ENCODE assay signal across 8 mouse cellular contexts in the genomic region with DNA sequence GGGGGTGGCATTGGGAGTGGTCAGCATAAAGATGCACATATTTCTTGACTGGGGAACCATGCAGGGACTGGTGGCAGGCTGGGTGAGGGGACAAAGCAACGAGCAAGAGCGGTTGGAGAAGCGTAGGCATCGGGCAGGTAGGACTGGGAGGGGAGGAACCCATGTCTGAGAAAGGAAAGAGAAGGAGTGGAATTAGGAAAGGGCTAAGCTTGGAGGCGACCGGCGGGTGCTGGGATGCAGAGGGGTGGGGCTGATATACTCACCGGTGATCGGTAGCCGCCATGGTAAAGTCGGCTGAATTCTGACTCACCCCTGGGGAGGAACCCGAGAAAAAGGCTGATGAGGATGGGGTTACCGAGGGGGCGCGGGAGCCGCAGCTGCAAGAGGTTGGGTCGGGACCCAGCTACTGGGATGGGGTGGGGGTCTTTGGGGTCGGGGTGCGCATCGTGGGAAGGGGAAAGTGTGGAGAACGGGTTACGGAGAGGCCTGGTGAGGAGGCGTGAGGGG. TPM values are rescaled to one million over a fixed set of nuclear protein-coding genes. Genes with fewer than 3 reads are reported as not detected.
DNase-seq lines count a peak whose midpoint lies in the region; ATAC-seq and TF ChIP-seq lines count a peak whose summit lies in the region.

Gene Golga2, plus strand, starts transcription at position 51 of the 507 bp plus-strand sequence.

- peak within 1 kb of the TSS; percentile 90 for H3K9ac ChIP-seq in hindbrain, embryonic 15.5 days
- peak within 1 kb of the TSS; percentile 94 for H3K9ac ChIP-seq in liver, embryonic 14.5 days (replicated peaks)
- H3K9ac ChIP-seq in stomach, embryonic 15.5 days = peak within 1 kb of the TSS; percentile 91

- intact Hi-C loops in left cerebral cortex, adult 2 months (cut with DNase I) = loop anchor here (5.0 kb wide), 1 partner anchor 155 kb away; no protein-coding TSS in a partner anchor

- TF ChIP-seq CTCF in left cerebral cortex, adult 2 months (IDR thresholded peaks at IDR 0.05) = no peak
- no peak for TF ChIP-seq CTCF in liver, embryonic 14.5 days (IDR thresholded peaks at IDR 0.05; ENCODE audit: low read depth)

- peak within 1 kb of the TSS; percentile 89 for H3K4me2 ChIP-seq in hindbrain, embryonic 15.5 days
- peak within 1 kb of the TSS; percentile 97 for H3K4me2 ChIP-seq in liver, embryonic 14.5 days (ENCODE audit: low read depth)
- peak within 1 kb of the TSS; percentile 84 for H3K4me2 ChIP-seq in stomach, embryonic 15.5 days

- peak within 1 kb of the TSS; percentile 95 for H3K27ac ChIP-seq in left cerebral cortex, adult 2 months
- peak within 1 kb of the TSS; percentile 78 for H3K27ac ChIP-seq in hindbrain, embryonic 15.5 days (replicated peaks)
- H3K27ac ChIP-seq in liver, embryonic 14.5 days = peak within 1 kb of the TSS; percentile 67
- peak within 1 kb of the TSS; percentile 68 for H3K27ac ChIP-seq in stomach, embryonic 15.5 days

- no peaks in the 10 kb centered on the region for H3K9me3 ChIP-seq in hindbrain, embryonic 15.5 days
- H3K9me3 ChIP-seq in liver, embryonic 14.5 days (ENCODE audit: control insufficient read depth, low read length) = no peaks in the 10 kb centered on the region
- no peaks in the 10 kb centered on the region for H3K9me3 ChIP-seq in stomach, embryonic 15.5 days

- under 1% methylated on average over 23 of the region's 23 CpGs for WGBS in hindbrain, embryonic 15.5 days
- under 1% methylated on average over 23 of the region's 23 CpGs for WGBS in liver, embryonic 14.5 days (ENCODE audit: insufficient replicate concordance)
- 0% methylated on average over 23 of the region's 23 CpGs for WGBS in stomach, embryonic 15.5 days

- peak within 1 kb of the TSS; percentile 97 for H3K4me3 ChIP-seq in left cerebral cortex, adult 2 months
- peak within 1 kb of the TSS; percentile 83 for H3K4me3 ChIP-seq in hindbrain, embryonic 15.5 days
- H3K4me3 ChIP-seq in liver, embryonic 14.5 days (ENCODE audit: insufficient read depth in 1 of 2, low read depth in 2 of 2, low read length in 2 of 2) = peak within 1 kb of the TSS; percentile 84
- peak within 1 kb of the TSS; percentile 87 for H3K4me3 ChIP-seq in stomach, embryonic 15.5 days (replicated peaks)

- H3K36me3 ChIP-seq in hindbrain, embryonic 15.5 days = peaks cover 10% of the 10 kb centered on the region
- no peaks in the 10 kb centered on the region for H3K36me3 ChIP-seq in liver, embryonic 14.5 days (replicated peaks; ENCODE audit: control insufficient read depth, insufficient read depth, low read depth)
- peaks cover 16% of the 10 kb centered on the region for H3K36me3 ChIP-seq in stomach, embryonic 15.5 days

- peaks cover 26% of the 10 kb centered on the region for H3K4me1 ChIP-seq in hindbrain, embryonic 15.5 days (replicated peaks)
- peaks cover 6 to 15% of the 10 kb centered on the region in 2 experiments for H3K4me1 ChIP-seq in liver, embryonic 14.5 days (replicated peaks; ENCODE audit: control insufficient read depth in 2 of 2, insufficient read depth in 2 of 2, low read length in 1 of 2)
- H3K4me1 ChIP-seq in stomach, embryonic 15.5 days = peaks cover 19% of the 10 kb centered on the region

- no peak for TF ChIP-seq EP300 in liver, embryonic 14.5 days (IDR thresholded peaks at IDR 0.05; ENCODE audit: low read depth)

- peak in 1 of 2 experiments; percentile 22 for DNase-seq in left cerebral cortex, adult 2 months (ENCODE audit: extremely low spot score in 1 of 2, low spot score in 2 of 2)
- DNase-seq in left cerebral cortex, adult 11 months (ENCODE audit: low spot score) = no peak
- DNase-seq in adrenal gland, postnatal 10 days = no peak
- no peak for DNase-seq in gastrocnemius, adult 18-20 months (ENCODE audit: low spot score)
- DNase-seq in liver, embryonic 14.5 days (ENCODE audit: low read depth in 3 of 3, low spot score in 3 of 3) = no peak
- no peak for DNase-seq in frontal cortex, postnatal 14 days (ENCODE audit: low spot score in 2 of 2)

- no peaks in the 10 kb centered on the region for H3K27me3 ChIP-seq in hindbrain, embryonic 15.5 days
- no peaks in the 10 kb centered on the region for H3K27me3 ChIP-seq in liver, embryonic 14.5 days (ENCODE audit: control insufficient read depth, insufficient read depth, low read length)
- no peaks in the 10 kb centered on the region for H3K27me3 ChIP-seq in stomach, embryonic 15.5 days (replicated peaks)

- no peak for ATAC-seq in hindbrain, embryonic 15.5 days (ENCODE audit: low FRiP score, low read depth)
- peak; percentile 19; the same call in 1 of the 2 replicates for ATAC-seq in liver, embryonic 14.5 days (ENCODE audit: insufficient read depth)
- ATAC-seq in stomach, embryonic 15.5 days (ENCODE audit: insufficient read depth, low FRiP score, low read depth) = no peak

RNA-seq across cellular contexts. Expression of gene Golga2, which starts in this region (rescaled TPM):
- 10 to 100 TPM; 83.2 to 86.4 TPM for total RNA-seq in left cerebral cortex, adult 2 months (2021)
- 10 to 100 TPM; 62.1 to 77.3 TPM for total RNA-seq in adrenal gland, postnatal 10 days (2021)
- 10 to 100 TPM; 56.7 to 56.9 TPM for total RNA-seq in gastrocnemius, adult 18-20 months (2021)
- 31.5 and 32.0 TPM in 2 replicates for polyA plus RNA-seq in hindbrain, embryonic 15.5 days (2015; fragmentation: Nextera tagmentation; extraction: Ambion mirVana)
- 10.0 and 13.0 TPM in 2 replicates for polyA plus RNA-seq in liver, embryonic 14.5 days (2012; rRNA removed)
- polyA plus RNA-seq in liver, embryonic 14.5 days (2014; fragmentation: Nextera tagmentation; extraction: Ambion mirVana) = 6.9 and 7.6 TPM in 2 replicates
- polyA plus RNA-seq in stomach, embryonic 15.5 days (2015; fragmentation: Nextera tagmentation; extraction: Ambion mirVana) = 24.9 and 25.2 TPM in 2 replicates
